Mouse (Mus musculus): Measurements from ENCODE around the gene Lhx5.

DNA sequence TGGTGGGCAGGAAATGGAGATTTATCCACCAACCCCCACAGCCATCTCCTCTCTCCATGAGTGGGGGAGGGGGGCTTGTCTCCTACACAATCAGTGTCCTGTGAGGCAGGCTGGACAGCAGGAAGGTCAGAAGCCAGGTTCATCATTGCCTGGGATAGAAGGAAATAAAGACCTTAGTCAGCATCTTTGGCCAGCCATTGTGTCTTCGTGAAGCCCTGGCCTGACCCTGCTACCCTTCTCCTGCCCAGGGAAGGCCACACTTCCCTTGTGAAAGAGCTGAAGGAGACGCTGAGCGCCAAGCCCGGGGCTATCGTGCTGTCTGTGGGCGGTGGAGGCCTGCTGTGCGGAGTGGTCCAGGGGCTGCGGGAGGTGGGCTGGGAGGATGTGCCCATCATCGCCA is 49.7 kb downstream of the Lhx5 start:
- TF ChIP-seq POLR2A (IDR thresholded peaks at IDR 0.05; ENCODE audit: low read depth, low read length) (no peak), CTCF (conservative IDR thresholded peaks at IDR 0.05; ENCODE audit: insufficient read depth, insufficient read length, low read depth, low read length) (no peak)
